Comparison of ENCODE assay signal across 11 mouse cellular contexts in genomic region chr12:58638260-58638659, GRCm38 (mm10).
DNase-seq lines count a peak whose midpoint lies in the region; ATAC-seq and TF ChIP-seq lines count a peak whose summit lies in the region.
"Had no signal": no experiment of that assay in that cellular context is flagged by ENCODE, and none has a peak within 500 bp of the region (broad histone marks: within the 10 kb centered on the region; RNA-seq: fewer than 3 reads in every experiment).

No protein-coding gene starts in this region.

- no peak overlapping the region for H3K4me2 ChIP-seq in embryonic facial prominence, embryonic 11.5 days (ENCODE audit: low read depth, low read length)
- H3K4me2 ChIP-seq in lung, postnatal 0 days (replicated peaks; ENCODE audit: low read depth, low read length): no peak overlapping the region
- H3K4me2 ChIP-seq in stomach, postnatal 0 days (replicated peaks; ENCODE audit: low read depth): no peak overlapping the region
- H3K4me2 ChIP-seq: forebrain, embryonic 15.5 days; limb, embryonic 12.5 days had no signal

- peak; percentile 23 for DNase-seq in embryonic facial prominence, embryonic 11.5 days (ENCODE audit: low spot score)
- no peak for DNase-seq in embryonic facial prominence, embryonic 10.5 days (ENCODE audit: low spot score)
- peak; percentile 28 for DNase-seq in kidney, adult 2 months
- DNase-seq in kidney, adult 11 months: no peak
- DNase-seq in lung, postnatal 0 days (ENCODE audit: low spot score): no peak
- DNase-seq in lung, adult 2 months: no peak
- DNase-seq in stomach, postnatal 0 days (ENCODE audit: low spot score): no peak
- no peak for DNase-seq in gastrocnemius, postnatal 25 days
- DNase-seq: embryo, embryonic 11 days had no signal

- 71% methylated on average over 3 of the region's 3 CpGs for WGBS in embryonic facial prominence, embryonic 11.5 days
- WGBS in embryonic facial prominence, embryonic 10.5 days: 77% methylated on average over 3 of the region's 3 CpGs
- WGBS in kidney, adult 2 months: 61% methylated on average over 3 of the region's 3 CpGs
- 49% methylated on average over 3 of the region's 3 CpGs for WGBS in lung, postnatal 0 days
- 46% methylated on average over 3 of the region's 3 CpGs for WGBS in lung, adult 2 months
- 61% methylated on average over 3 of the region's 3 CpGs for WGBS in stomach, postnatal 0 days

- TF ChIP-seq CTCF in kidney, adult 2 months (conservative IDR thresholded peaks at IDR 0.05; ENCODE audit: insufficient read depth, insufficient read length, low read depth, low read length): no peak
- peak; percentile 49 for TF ChIP-seq CTCF in lung, postnatal 0 days (IDR thresholded peaks at IDR 0.05)
- no peak for TF ChIP-seq CTCF in lung, adult 2 months (IDR thresholded peaks at IDR 0.05; ENCODE audit: insufficient read depth, low read length)
- peak; percentile 65 for TF ChIP-seq CTCF in stomach, postnatal 0 days (IDR thresholded peaks at IDR 0.05; ENCODE audit: low read depth)

- TF ChIP-seq EP300 in lung, postnatal 0 days (IDR thresholded peaks at IDR 0.05): no peak
- TF ChIP-seq EP300 in stomach, postnatal 0 days (optimal IDR thresholded peaks at IDR 0.05): no peak

- no peaks in the 10 kb centered on the region for H3K36me3 ChIP-seq in embryonic facial prominence, embryonic 11.5 days (replicated peaks; ENCODE audit: control insufficient read depth, insufficient read depth, low read depth, low read length)
- H3K36me3 ChIP-seq in embryonic facial prominence, embryonic 10.5 days (replicated peaks): no peaks in the 10 kb centered on the region
- no peaks in the 10 kb centered on the region for H3K36me3 ChIP-seq in kidney, adult 2 months (ENCODE audit: control insufficient read depth, insufficient read depth, low read length)
- no peaks in the 10 kb centered on the region for H3K36me3 ChIP-seq in lung, postnatal 0 days (ENCODE audit: insufficient read depth, low read length)
- no peaks in the 10 kb centered on the region for H3K36me3 ChIP-seq in stomach, postnatal 0 days (ENCODE audit: control insufficient read depth, insufficient read depth, low read length)
- H3K36me3 ChIP-seq: forebrain, embryonic 15.5 days; limb, embryonic 12.5 days had no signal

- H3K4me1 ChIP-seq in embryonic facial prominence, embryonic 11.5 days (ENCODE audit: control insufficient read depth, insufficient read depth, low read length): no peaks in the 10 kb centered on the region
- H3K4me1 ChIP-seq in embryonic facial prominence, embryonic 10.5 days: peaks cover 9% of the 10 kb centered on the region
- no peaks in the 10 kb centered on the region for H3K4me1 ChIP-seq in kidney, adult 2 months (ENCODE audit: control insufficient read depth, insufficient read depth, low read length)
- no peaks in the 10 kb centered on the region for H3K4me1 ChIP-seq in lung, postnatal 0 days (ENCODE audit: insufficient read depth, low read depth, low read length)
- H3K4me1 ChIP-seq in lung, adult 2 months (ENCODE audit: control insufficient read depth, insufficient read depth, low read length): no peaks in the 10 kb centered on the region
- no peaks in the 10 kb centered on the region for H3K4me1 ChIP-seq in stomach, postnatal 0 days (replicated peaks; ENCODE audit: control insufficient read depth, insufficient read depth)
- H3K4me1 ChIP-seq: forebrain, embryonic 15.5 days had no signal

- no peak overlapping the region for H3K27ac ChIP-seq in embryonic facial prominence, embryonic 11.5 days (replicated peaks; ENCODE audit: low read depth, low read length)
- no peak overlapping the region for H3K27ac ChIP-seq in embryonic facial prominence, embryonic 10.5 days (replicated peaks)
- H3K27ac ChIP-seq in kidney, adult 2 months (ENCODE audit: insufficient read depth, low read depth, low read length): no peak overlapping the region
- no peak overlapping the region for H3K27ac ChIP-seq in lung, postnatal 0 days (ENCODE audit: low read length)
- H3K27ac ChIP-seq in stomach, postnatal 0 days (replicated peaks): no peak overlapping the region
- H3K27ac ChIP-seq: forebrain, embryonic 15.5 days; limb, embryonic 12.5 days had no signal

- no peak for TF ChIP-seq POLR2A in kidney, adult 2 months (IDR thresholded peaks at IDR 0.05; ENCODE audit: low read depth, low read length)
- TF ChIP-seq POLR2A in lung, adult 2 months (IDR thresholded peaks at IDR 0.05; ENCODE audit: borderline replicate concordance, extremely low read depth, low read depth, low read length): no peak

- no peak for ATAC-seq in embryonic facial prominence, embryonic 11.5 days (replicated peaks; ENCODE audit: insufficient number of reproducible peaks, low FRiP score, low TSS enrichment, low read depth)
- ATAC-seq in lung, postnatal 0 days: no peak
- ATAC-seq in stomach, postnatal 0 days (ENCODE audit: low FRiP score, low TSS enrichment): no peak
- ATAC-seq: forebrain, embryonic 15.5 days had no signal

- no peak overlapping the region for H3K9ac ChIP-seq in embryonic facial prominence, embryonic 11.5 days (replicated peaks; ENCODE audit: low read length)
- no peak overlapping the region for H3K9ac ChIP-seq in lung, postnatal 0 days (replicated peaks; ENCODE audit: low read depth)
- no peak overlapping the region for H3K9ac ChIP-seq in stomach, postnatal 0 days (ENCODE audit: low read length)
- H3K9ac ChIP-seq: forebrain, embryonic 15.5 days; limb, embryonic 12.5 days had no signal

- H3K27me3 ChIP-seq in embryonic facial prominence, embryonic 11.5 days (ENCODE audit: control insufficient read depth, insufficient read depth, low read length): no peaks in the 10 kb centered on the region
- H3K27me3 ChIP-seq in embryonic facial prominence, embryonic 10.5 days (replicated peaks; ENCODE audit: low read depth, poor library complexity, severe bottlenecking): no peaks in the 10 kb centered on the region
- H3K27me3 ChIP-seq in kidney, adult 2 months (replicated peaks; ENCODE audit: control insufficient read depth, insufficient read depth, low read length): no peaks in the 10 kb centered on the region
- no peaks in the 10 kb centered on the region for H3K27me3 ChIP-seq in lung, postnatal 0 days (replicated peaks; ENCODE audit: insufficient read depth, low read length)
- H3K27me3 ChIP-seq in stomach, postnatal 0 days (ENCODE audit: control insufficient read depth, insufficient read depth, low read length): no peaks in the 10 kb centered on the region
- H3K27me3 ChIP-seq: forebrain, embryonic 15.5 days; limb, embryonic 12.5 days had no signal

- no peak overlapping the region for H3K4me3 ChIP-seq in embryonic facial prominence, embryonic 11.5 days (ENCODE audit: low read depth, low read length)
- no peak overlapping the region for H3K4me3 ChIP-seq in embryonic facial prominence, embryonic 10.5 days
- no peak overlapping the region for H3K4me3 ChIP-seq in kidney, adult 2 months (ENCODE audit: insufficient read depth, low read depth, low read length)
- H3K4me3 ChIP-seq in lung, postnatal 0 days (ENCODE audit: low read depth, low read length): no peak overlapping the region
- no peak overlapping the region for H3K4me3 ChIP-seq in lung, adult 2 months (replicated peaks; ENCODE audit: extremely low read depth, low read depth, low read length)
- H3K4me3 ChIP-seq in stomach, postnatal 0 days (ENCODE audit: low read depth, low read length): no peak overlapping the region
- H3K4me3 ChIP-seq: forebrain, embryonic 15.5 days; limb, embryonic 12.5 days had no signal

- no peaks in the 10 kb centered on the region for H3K9me3 ChIP-seq in embryonic facial prominence, embryonic 11.5 days (replicated peaks; ENCODE audit: control insufficient read depth, low read length)
- no peaks in the 10 kb centered on the region for H3K9me3 ChIP-seq in embryonic facial prominence, embryonic 10.5 days
- H3K9me3 ChIP-seq in lung, postnatal 0 days (ENCODE audit: low read length): no peaks in the 10 kb centered on the region
- no peaks in the 10 kb centered on the region for H3K9me3 ChIP-seq in stomach, postnatal 0 days (ENCODE audit: control insufficient read depth, low read length)
- H3K9me3 ChIP-seq: forebrain, embryonic 15.5 days; limb, embryonic 12.5 days had no signal

Comparison
In these comparisons a context has a peak if more than half of its experiments do, and no peak if none do; other contexts are left out.
1. DNase-seq: peak in embryonic facial prominence, embryonic 11.5 days (single experiment) and kidney, adult 2 months (single experiment); none in embryonic facial prominence, embryonic 10.5 days (single experiment), kidney, adult 11 months (single experiment), lung, postnatal 0 days (single experiment), lung, adult 2 months (single experiment), stomach, postnatal 0 days (single experiment) and gastrocnemius, postnatal 25 days (single experiment).
2. CTCF ChIP-seq: peak in lung, postnatal 0 days (single experiment) and stomach, postnatal 0 days (single experiment); none in kidney, adult 2 months (single experiment) and lung, adult 2 months (single experiment).